Mouse (Mus musculus) midbrain, embryonic 11.5 days (tissue): ENCODE data around the gene Gm49391. TPM values are rescaled to one million over a fixed set of nuclear protein-coding genes. Genes with fewer than 3 reads are reported as not detected.

ENCODE experiments used
- ATAC-seq: fragments of 200-750 bp; cut with Nextera tagmentation; 2 replicates; pipeline ENCODE4 v1.8.0; 2017; ENCODE audit warnings: moderate TSS enrichment, moderate library complexity; ENCODE audit not compliant: low FRiP score
- DNase-seq: peaks from one replicate; pipeline ENCODE4 v3.0.0; 2015; ENCODE audit warnings: low spot score; ENCODE audit errors: missing footprints
- H3K27ac ChIP-seq: fragments of 300-500 bp; sonication (generic); 2 replicates; pipeline ENCODE4 v1.5.1; 2014; ENCODE audit warnings: low read depth, low read length
- H3K27me3 ChIP-seq: fragments of 300-500 bp; sonication (generic); 2 replicates; pipeline ENCODE4 v1.6.1; 2014; ENCODE audit warnings: mild to moderate bottlenecking, low read length, moderate library complexity, mixed read lengths; ENCODE audit not compliant: control insufficient read depth, insufficient read depth
- H3K36me3 ChIP-seq: fragments of 300-500 bp; sonication (generic); 2 replicates; pipeline ENCODE4 v1.6.1; 2014; ENCODE audit warnings: mild to moderate bottlenecking, low read length, moderate library complexity, mixed read lengths; ENCODE audit not compliant: control insufficient read depth, insufficient read depth
- H3K4me1 ChIP-seq: fragments of 300-500 bp; sonication (generic); 2 replicates; pipeline ENCODE4 v1.6.1; 2014; ENCODE audit warnings: low read length; ENCODE audit not compliant: control insufficient read depth, insufficient read depth
- H3K4me2 ChIP-seq: fragments of 300-500 bp; sonication (generic); 2 replicates; pipeline ENCODE4 v1.6.1; 2014; ENCODE audit warnings: mild to moderate bottlenecking, moderate library complexity
- H3K4me3 ChIP-seq: fragments of 300-500 bp; sonication (generic); 2 replicates; pipeline ENCODE4 v1.5.1; 2014; ENCODE audit warnings: low read depth, low read length
- H3K9ac ChIP-seq: fragments of 300-500 bp; sonication (generic); 2 replicates; pipeline ENCODE4 v1.6.1; 2014; ENCODE audit warnings: low read length
- H3K9me3 ChIP-seq: fragments of 300-500 bp; sonication (generic); 2 replicates; pipeline ENCODE4 v1.6.1; 2016; ENCODE audit warnings: low read length; ENCODE audit not compliant: control insufficient read depth
- WGBS: fragments of 180-500 bp; shearing (Covaris S2); extraction: QIAGEN DNeasy Blood & Tissue Kit; methylation state at CpG from one replicate; pipeline ENCODE4 v1.1.7; 2014; 5-methylcytosine and 5-hydroxymethylcytosine counted together
- polyA plus RNA-seq: library from polyadenylated mRNA; unstranded; fragments of >200 nt; fragmentation: Nextera tagmentation; extraction: Ambion mirVana; gene quantifications from 2 replicates; pipeline ENCODE4 v1.2.1, GENCODE M21; 2014

The Gm49391 gene
- polyA plus RNA-seq, 1 experiment from 2014 or later, result 1.7 TPM

DNA sequence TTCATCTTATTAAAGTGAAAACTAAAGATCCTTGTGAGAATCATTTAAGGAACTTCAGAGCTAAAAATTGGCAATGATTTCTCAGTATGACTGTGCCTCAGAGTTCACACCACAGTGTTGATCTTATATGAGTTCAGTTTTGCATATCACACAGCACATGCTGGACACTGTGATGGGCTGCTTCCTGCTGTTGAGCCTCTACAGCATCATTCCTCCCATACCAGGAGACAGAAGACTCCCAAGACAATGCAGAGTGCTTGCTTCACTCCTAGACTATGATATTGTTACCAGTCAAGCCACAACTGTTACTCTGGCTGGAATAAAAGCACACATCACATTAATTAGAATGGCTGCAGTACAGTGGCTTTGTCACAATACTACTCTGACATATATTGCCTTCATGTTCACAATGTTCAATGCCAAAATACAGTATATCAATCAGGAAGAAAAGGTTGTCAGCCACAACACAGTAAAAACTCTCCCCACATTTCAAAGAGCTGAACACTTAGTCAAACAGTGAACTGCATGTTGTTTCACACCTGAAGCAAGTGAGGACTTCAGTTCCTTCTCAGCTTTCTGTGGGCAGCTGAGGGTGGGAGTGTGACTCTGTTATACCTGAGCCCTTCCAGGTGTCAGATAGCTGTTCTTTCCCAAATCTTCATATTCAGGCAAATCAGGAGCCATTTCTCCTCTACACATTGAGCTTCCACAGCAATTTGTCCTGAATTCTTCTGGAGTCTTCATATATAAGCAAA is 40.8 kb downstream of the Gm49391 start:
- DNase-seq (no peak), ATAC-seq (no peak)
- Histone ChIP-seq H3K4me2 (no peak overlapping the region), H3K9me3 (no peaks in the 10 kb centered on the region; the same call in 1 of the 2 replicates), H3K27ac (no peak overlapping the region), H3K9ac (no peak overlapping the region), H3K4me1 (no peaks in the 10 kb centered on the region), H3K4me3 (no peak overlapping the region), H3K36me3 (no peaks in the 10 kb centered on the region), H3K27me3 (no peaks in the 10 kb centered on the region)

DNA sequence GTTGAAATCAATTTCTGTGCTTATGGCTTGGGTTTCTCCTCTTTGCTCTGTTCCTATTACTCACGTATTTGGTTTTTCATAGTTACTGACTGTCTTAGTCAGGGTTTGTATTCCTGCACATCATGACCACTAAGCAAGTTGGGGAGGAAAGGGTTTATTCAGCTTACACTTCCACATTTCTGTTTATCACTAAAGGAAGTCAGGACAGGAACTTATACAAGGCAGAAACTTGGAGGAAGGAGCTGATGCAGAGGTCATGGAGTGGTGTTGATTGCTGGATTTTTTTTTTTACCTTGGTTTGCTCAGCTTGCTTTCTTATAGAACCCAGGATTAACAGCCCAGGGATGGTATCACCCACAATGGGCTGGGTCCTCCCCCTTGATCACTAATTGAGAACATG is 44.1 kb downstream of the Gm49391 start:
- no peaks in the 10 kb centered on the region for H3K36me3 ChIP-seq
- H3K27me3 ChIP-seq, result no peaks in the 10 kb centered on the region
- H3K4me2 ChIP-seq, result no peak overlapping the region
- no peak overlapping the region for H3K27ac ChIP-seq
- H3K9ac ChIP-seq, result no peak overlapping the region
- 86% methylated on average over 1 of the region's 1 CpGs for WGBS
- H3K4me1 ChIP-seq, result no peaks in the 10 kb centered on the region
- no peak for DNase-seq
- H3K9me3 ChIP-seq, result no peaks in the 10 kb centered on the region; the same call in 1 of the 2 replicates
- H3K4me3 ChIP-seq, result no peak overlapping the region
- ATAC-seq, result no peak

DNA sequence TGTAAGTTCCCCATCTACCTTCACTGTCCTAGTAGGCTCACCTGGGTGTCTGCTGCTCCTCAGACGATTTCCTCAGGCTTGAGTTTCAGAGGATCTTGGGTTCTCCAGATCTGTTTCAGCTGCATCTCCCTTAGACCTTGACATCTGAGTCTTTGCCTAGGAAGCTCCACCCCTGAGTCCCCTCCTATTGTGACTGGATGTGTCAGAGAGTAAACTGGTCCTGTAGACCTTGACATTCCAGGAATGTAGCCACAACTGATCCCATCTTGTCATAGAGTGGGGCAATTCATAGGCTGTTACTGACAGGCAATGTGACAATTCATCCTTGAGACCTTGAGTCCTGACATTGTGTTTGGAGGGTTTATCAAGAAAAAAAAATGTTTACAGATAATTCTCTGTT is 72.1 kb downstream of the Gm49391 start, which contains the start of gene 4930486L24Rik:
TSS of gene 4930486L24Rik (minus strand) at position 195 of the 400 bp plus-strand sequence.
- H3K4me3 ChIP-seq, result no peak within 1 kb of the TSS
- H3K9me3 ChIP-seq, result no peaks in the 10 kb centered on the region
- no peak within 1 kb of the TSS for H3K9ac ChIP-seq
- H3K27ac ChIP-seq, result no peak within 1 kb of the TSS
- no peak within 1 kb of the TSS for H3K4me2 ChIP-seq
- ATAC-seq (no peak), DNase-seq (no peak)
- WGBS, result 89% methylated on average over 1 of the region's 1 CpGs
- H3K4me1 ChIP-seq, result no peaks in the 10 kb centered on the region
- no peaks in the 10 kb centered on the region for H3K36me3 ChIP-seq
- no peaks in the 10 kb centered on the region for H3K27me3 ChIP-seq

DNA sequence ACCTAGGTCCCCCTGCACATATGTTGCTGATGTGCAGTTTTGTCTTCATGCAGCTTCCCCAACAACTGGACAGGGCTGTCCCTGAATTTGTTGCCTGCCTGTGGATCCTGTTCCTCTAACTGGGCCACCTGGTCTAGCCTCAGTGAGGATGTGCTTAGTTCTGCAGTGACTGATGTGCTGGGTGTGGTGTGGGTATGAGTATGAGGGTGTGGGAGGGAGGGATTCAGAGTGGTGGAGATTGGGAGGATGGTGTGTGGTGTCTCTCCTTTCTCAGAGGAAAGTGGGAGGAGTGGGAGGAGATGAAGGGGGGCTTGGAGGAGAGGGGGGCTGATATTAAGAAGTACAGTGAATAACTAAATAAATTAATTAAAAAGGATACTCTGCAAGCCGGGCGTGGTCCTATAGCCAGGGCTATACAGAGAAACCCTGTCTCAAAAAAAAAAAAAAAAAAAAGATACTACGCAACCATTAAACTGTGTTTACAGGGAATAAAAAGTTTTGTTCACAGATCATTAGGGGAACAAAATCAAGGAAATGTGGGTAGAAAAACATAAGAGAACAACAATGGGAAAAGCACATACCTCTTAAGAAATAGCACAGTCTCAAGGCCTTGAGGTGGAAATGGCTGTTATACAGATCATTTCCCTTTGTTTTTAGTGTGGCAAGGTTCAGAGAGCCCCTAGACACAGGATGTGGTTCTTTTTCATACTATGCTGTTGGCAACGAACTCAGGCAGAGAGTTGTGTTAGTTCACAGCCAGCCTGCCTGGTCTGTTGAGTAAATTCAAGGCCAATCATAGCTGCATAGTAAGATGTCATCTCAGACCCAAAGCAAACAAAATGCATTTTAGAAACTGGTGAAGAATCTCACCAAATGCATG is 87.9 kb downstream of the Gm49391 start:
- no peak overlapping the region for H3K27ac ChIP-seq
- no peaks in the 10 kb centered on the region for H3K4me1 ChIP-seq
- no peak for DNase-seq
- no peak overlapping the region for H3K9ac ChIP-seq
- no peaks in the 10 kb centered on the region for H3K27me3 ChIP-seq
- H3K4me2 ChIP-seq, result no peak overlapping the region
- 93% methylated on average over 4 of the region's 4 CpGs for WGBS
- ATAC-seq, result no peak
- H3K36me3 ChIP-seq, result no peaks in the 10 kb centered on the region
- H3K9me3 ChIP-seq, result no peaks in the 10 kb centered on the region
- H3K4me3 ChIP-seq, result no peak overlapping the region

Other genes starting within 250 kb of the Gm49391 start
- not detected in 2 replicates for gene BC051665, start 150.2 kb downstream of the Gm49391 start, polyA plus RNA-seq
- not detected in 2 replicates for gene Ctsll3, start 133.7 kb downstream of the Gm49391 start, polyA plus RNA-seq
- not detected in 2 replicates for gene 4930486L24Rik, start 72.1 kb downstream of the Gm49391 start, polyA plus RNA-seq
- 0.16 TPM in 1 of 2 replicates, not detected in the other for gene Gm49392, start 39.7 kb downstream of the Gm49391 start, polyA plus RNA-seq
- 2.2 and 2.3 TPM in 2 replicates for gene Ctla2b, start 39.1 kb downstream of the Gm49391 start, polyA plus RNA-seq
- gene Tpbpb, start 31.7 kb downstream of the Gm49391 start, polyA plus RNA-seq, result not detected in 2 replicates
- gene Gm49393, start 981 bp downstream of the Gm49391 start, polyA plus RNA-seq, result not detected in 2 replicates
- gene Ctla2a, start 54 bp upstream of the Gm49391 start, polyA plus RNA-seq, result 14.6 and 17.7 TPM in 2 replicates
- gene Tpbpa, start 5.4 kb upstream of the Gm49391 start, polyA plus RNA-seq, result not detected in 2 replicates
- gene Ctsj, start 69.4 kb upstream of the Gm49391 start, polyA plus RNA-seq, result not detected in 2 replicates
- not detected in 2 replicates for gene Ctsq, start 104.1 kb upstream of the Gm49391 start, polyA plus RNA-seq
- not detected in 2 replicates for gene Ctsr, start 227.7 kb upstream of the Gm49391 start, polyA plus RNA-seq